Mouse (Mus musculus) midbrain, postnatal 0 days (tissue): Measurements from ENCODE around the gene Boc. TPM values are rescaled to one million over a fixed set of nuclear protein-coding genes. Genes with fewer than 3 reads are reported as not detected.

Source experiments
- ATAC-seq: fragments of 200-750 bp; cut with Nextera tagmentation; 2 replicates; pipeline ENCODE4 v1.8.0; 2017; ENCODE audit warnings: moderate number of reproducible peaks, mild to moderate bottlenecking, moderate TSS enrichment, moderate library complexity; ENCODE audit not compliant: low FRiP score
- DNase-seq: peaks from one replicate; pipeline ENCODE4 v3.0.0-alpha.2; 2015; ENCODE audit warnings: low spot score
- H3K27ac ChIP-seq: fragments of 300-500 bp; sonication (generic); 2 replicates; pipeline ENCODE4 v1.5.1; 2014; ENCODE audit warnings: low read depth, mild to moderate bottlenecking, low read length, mixed read lengths
- H3K27me3 ChIP-seq: fragments of 300-500 bp; sonication (generic); 2 replicates; pipeline ENCODE4 v1.6.1; 2014; ENCODE audit warnings: low read length, control low read depth, mixed read lengths; ENCODE audit not compliant: insufficient read depth
- H3K36me3 ChIP-seq: fragments of 300-500 bp; sonication (generic); 2 replicates; pipeline ENCODE4 v1.6.1; 2014; ENCODE audit warnings: low read length, control low read depth, mixed read lengths; ENCODE audit not compliant: insufficient read depth
- H3K4me1 ChIP-seq: fragments of 300-500 bp; sonication (generic); 2 replicates; pipeline ENCODE4 v1.6.1; 2014; ENCODE audit warnings: mild to moderate bottlenecking, control low read depth, antibody characterized with exemption, low read length, mixed read lengths; ENCODE audit not compliant: insufficient read depth
- H3K4me2 ChIP-seq: fragments of 300-500 bp; sonication (generic); 2 replicates; pipeline ENCODE4 v1.6.1; 2014; ENCODE audit warnings: low read depth, mild to moderate bottlenecking, low read length, mixed read lengths; ENCODE audit not compliant: poor library complexity, severe bottlenecking
- H3K4me3 ChIP-seq: fragments of 300-500 bp; sonication (generic); 2 replicates; pipeline ENCODE4 v1.5.1; 2014; ENCODE audit warnings: low read depth, mild to moderate bottlenecking, low read length, moderate library complexity
- H3K9ac ChIP-seq: fragments of 300-500 bp; sonication (generic); replicated peaks from 2 replicates; pipeline ENCODE4 v1.6.1; 2014; ENCODE audit warnings: mild to moderate bottlenecking, low read length, moderate library complexity, mixed read lengths; ENCODE audit not compliant: poor library complexity, severe bottlenecking
- H3K9me3 ChIP-seq: fragments of 300-500 bp; sonication (generic); 2 replicates; pipeline ENCODE4 v1.6.1; 2016; ENCODE audit warnings: low read length, control low read depth
- CTCF ChIP-seq: IDR thresholded peaks from 2 replicates; pipeline ENCODE4 v1.5.1; 2016; ENCODE audit warnings: antibody characterized with exemption, mild to moderate bottlenecking
- WGBS: fragments of 180-500 bp; shearing (Covaris S2); extraction: QIAGEN DNeasy Blood & Tissue Kit; methylation state at CpG from one replicate; pipeline ENCODE4 v1.1.7; 2014; 5-methylcytosine and 5-hydroxymethylcytosine counted together
- polyA plus RNA-seq: library from polyadenylated mRNA; unstranded; fragments of >200 nt; fragmentation: Nextera tagmentation; extraction: Ambion mirVana; gene quantifications from 2 replicates; pipeline ENCODE4 v1.2.1, GENCODE M21; 2015
- total RNA-seq: library from RNA; depleted of rRNA; stranded (reverse); fragments of >200 nt; gene quantifications from 2 replicates; pipeline ENCODE4 v1.2.3, GENCODE M21; 2014

Boc gene
- total and polyA plus RNA-seq, 2 experiments from 2014 or later = 2.7 to 24.9 TPM

- H3K27me3 ChIP-seq = no peaks in the 10 kb centered on the region
- DNase-seq (no peak), ATAC-seq (no peak; the same call in 1 of the 2 replicates)
- TF ChIP-seq CTCF = peak; percentile 19; the same call in 1 of the 2 replicates
- no peak overlapping the region for H3K27ac ChIP-seq
- H3K4me1 ChIP-seq = no peaks in the 10 kb centered on the region
- H3K9ac ChIP-seq = no peak overlapping the region
- WGBS = 70% methylated on average over 6 of the region's 6 CpGs
- H3K36me3 ChIP-seq = 0 out of 2 replicates have a peak, but pooled peaks cover 2% of the 10 kb centered on the region
- no peak overlapping the region for H3K4me2 ChIP-seq
- no peaks in the 10 kb centered on the region for H3K9me3 ChIP-seq
- no peak overlapping the region for H3K4me3 ChIP-seq
Observed at GRCm38 (mm10) chr16:44516498-44516897, 42.2 kb downstream of the Boc start.

- no peaks in the 10 kb centered on the region for H3K36me3 ChIP-seq
- H3K27ac ChIP-seq = peak overlapping the region; percentile 51; the same call in 1 of the 2 replicates
- 56% methylated on average over 12 of the region's 13 CpGs for WGBS
- H3K27me3 ChIP-seq = no peaks in the 10 kb centered on the region
- H3K9ac ChIP-seq = no peak overlapping the region
- no peaks in the 10 kb centered on the region for H3K4me1 ChIP-seq
- 0 out of 2 replicates have a peak, but pooled peaks have one; percentile 9 for TF ChIP-seq CTCF
- H3K4me2 ChIP-seq = no peak overlapping the region
- H3K9me3 ChIP-seq = no peaks in the 10 kb centered on the region
- ATAC-seq (no peak), DNase-seq (no peak)
- no peak overlapping the region for H3K4me3 ChIP-seq
Observed at GRCm38 (mm10) chr16:44510521-44511213, 48.0 kb downstream of the Boc start.

- WGBS = 84% methylated on average over 7 of the region's 7 CpGs
- DNase-seq = no peak
- Histone ChIP-seq H3K9me3 (no peaks in the 10 kb centered on the region), H3K4me3 (no peak overlapping the region), H3K27ac (peak overlapping the region; percentile 51; the same call in 1 of the 2 replicates), H3K4me2 (no peak overlapping the region), H3K4me1 (no peaks in the 10 kb centered on the region), H3K27me3 (no peaks in the 10 kb centered on the region), H3K9ac (no peak overlapping the region), H3K36me3 (no peaks in the 10 kb centered on the region)
- no peak for ATAC-seq
- no peak for TF ChIP-seq CTCF
Observed at GRCm38 (mm10) chr16:44509458-44510344, 49.0 kb downstream of the Boc start.

GRCm38 (mm10) chr16:44508772-44509171 is 49.9 kb downstream of the Boc start:
- no peak for TF ChIP-seq CTCF
- DNase-seq = no peak

GRCm38 (mm10) chr16:44508025-44508424 is 50.7 kb downstream of the Boc start:
- TF ChIP-seq CTCF = no peak
- no peak overlapping the region for H3K4me2 ChIP-seq
- H3K9me3 ChIP-seq = no peaks in the 10 kb centered on the region
- no peak overlapping the region for H3K27ac ChIP-seq
- no peaks in the 10 kb centered on the region for H3K4me1 ChIP-seq
- no peak overlapping the region for H3K4me3 ChIP-seq
- H3K27me3 ChIP-seq = no peaks in the 10 kb centered on the region
- DNase-seq (no peak), ATAC-seq (no peak)
- H3K9ac ChIP-seq = no peak overlapping the region
- no peaks in the 10 kb centered on the region for H3K36me3 ChIP-seq
- 88% methylated on average over 5 of the region's 5 CpGs for WGBS

More at GRCm38 (mm10) chr16:44508772-44509171, 49.9 kb downstream of the Boc start:
- WGBS = 80% methylated on average over 13 of the region's 13 CpGs
- no peaks in the 10 kb centered on the region for H3K9me3 ChIP-seq
- H3K9ac ChIP-seq = no peak overlapping the region
- no peak for ATAC-seq
- no peaks in the 10 kb centered on the region for H3K27me3 ChIP-seq
- no peak overlapping the region for H3K27ac ChIP-seq
- H3K4me3 ChIP-seq = no peak overlapping the region
- no peak overlapping the region for H3K4me2 ChIP-seq
- H3K36me3 ChIP-seq = no peaks in the 10 kb centered on the region
- H3K4me1 ChIP-seq = no peaks in the 10 kb centered on the region
